Mouse (Mus musculus): ENCODE results near the gene Mylk. TPM values are rescaled to one million over a fixed set of nuclear protein-coding genes. Genes with fewer than 3 reads are reported as not detected.

Gene Mylk
- total and polyA plus RNA-seq, 3 experiments: 0.04 to 0.10 TPM; not detected in 1

- H3K9me3 ChIP-seq (replicated peaks; ENCODE audit: low read length): peaks cover 5% of the 10 kb centered on the region
- H3K27me3 ChIP-seq (replicated peaks): peaks cover 79% of the 10 kb centered on the region
- H3K4me1 ChIP-seq (ENCODE audit: control insufficient read depth in 1 of 2, insufficient read depth in 2 of 2): peaks cover 0 to 3% of the 10 kb centered on the region in 2 experiments; a peak in 1 of 4 replicates
- H3K36me3 ChIP-seq (replicated peaks in 1 of 2; ENCODE audit: control insufficient read depth in 1 of 2, insufficient read depth in 1 of 2, low read length in 1 of 2): no peaks in the 10 kb centered on the region
- no peak overlapping the region for H3K27ac ChIP-seq (ENCODE audit: insufficient read depth, low read depth)
- no peak overlapping the region for H3K4me2 ChIP-seq (ENCODE audit: insufficient read depth, low read depth, poor library complexity, severe bottlenecking)
- in situ Hi-C loops (cut with MboI; ENCODE audit: low pct_ligation_motif_present, low pct_unique_long_range_greater_than_20kb, low sequenced_read_pairs): no loop called here
- TF ChIP-seq NRF1 (IDR thresholded peaks at IDR 0.05; ENCODE audit: low read depth, low read length): no peak
- no peak for TF ChIP-seq ZMIZ1 (IDR thresholded peaks at IDR 0.05; ENCODE audit: low read depth, low read length)
- TF ChIP-seq ZKSCAN1 (IDR thresholded peaks at IDR 0.05; ENCODE audit: borderline replicate concordance, low read depth, low read length): no peak
- no peak for TF ChIP-seq POLR2A (IDR thresholded peaks at IDR 0.05; ENCODE audit: low read depth, low read length)
- TF ChIP-seq GABPA (IDR thresholded peaks at IDR 0.05; ENCODE audit: insufficient replicate concordance, low read depth, low read length): no peak
- no peak for TF ChIP-seq E2F4 (IDR thresholded peaks at IDR 0.05; ENCODE audit: insufficient replicate concordance, low read depth, low read length)
- no peak for TF ChIP-seq MXI1 (IDR thresholded peaks at IDR 0.05; ENCODE audit: low read depth, low read length)
- no peak for TF ChIP-seq UBTF (IDR thresholded peaks at IDR 0.05; ENCODE audit: low read depth, low read length)
- no peak for TF ChIP-seq MEF2A (IDR thresholded peaks at IDR 0.05; ENCODE audit: borderline replicate concordance, low read depth, low read length)
- no peak for TF ChIP-seq KAT2A (IDR thresholded peaks at IDR 0.05; ENCODE audit: insufficient replicate concordance, low read length)
- TF ChIP-seq NELFE (IDR thresholded peaks at IDR 0.05; ENCODE audit: low read depth, low read length): no peak
- no peak overlapping the region for H3K4me3 ChIP-seq (replicated peaks in 1 of 3; ENCODE audit: low read depth in 2 of 3, low read length in 2 of 3, poor library complexity in 1 of 3)
- no peaks in the 10 kb centered on the region for H3K79me2 ChIP-seq (replicated peaks; ENCODE audit: control insufficient read depth, extremely low read depth, insufficient read depth, poor library complexity, severe bottlenecking)
- H3K9ac ChIP-seq (ENCODE audit: insufficient read depth, low read depth): no peak overlapping the region
- DNase-seq (ENCODE audit: extremely low read depth): no peak
- dilution Hi-C loops (cut with MboI; ENCODE audit: extremely low pct_ligation_motif_present, extremely low pct_unique_long_range_greater_than_20kb, low sequenced_read_pairs): no loop called here
Measured at GRCm38 (mm10) chr16:34952798-34953197, 207.8 kb downstream of the Mylk start.

- no peaks in the 10 kb centered on the region for H3K36me3 ChIP-seq (replicated peaks in 1 of 2; ENCODE audit: control insufficient read depth in 1 of 2, insufficient read depth in 1 of 2, low read length in 1 of 2)
- no peaks in the 10 kb centered on the region for H3K79me2 ChIP-seq (replicated peaks; ENCODE audit: control insufficient read depth, extremely low read depth, insufficient read depth, poor library complexity, severe bottlenecking)
- TF ChIP-seq EP300 (IDR thresholded peaks at IDR 0.05; ENCODE audit: low read length) (no peak), JUND (conservative IDR thresholded peaks at IDR 0.05; ENCODE audit: low read depth, low read length) (no peak), TBP (conservative IDR thresholded peaks at IDR 0.05; ENCODE audit: low read depth, low read length) (no peak), HCFC1 (IDR thresholded peaks at IDR 0.05; ENCODE audit: low read depth, low read length) (no peak), POLR2A (IDR thresholded peaks at IDR 0.05; ENCODE audit: low read depth, low read length) (no peak), CTCF (conservative IDR thresholded peaks at IDR 0.05 in 1 of 2, IDR thresholded peaks at IDR 0.05 in 1 of 2; ENCODE audit: low read depth in 2 of 2, low read length in 2 of 2) (no peak), SMC3 (IDR thresholded peaks at IDR 0.05; ENCODE audit: low read depth, low read length) (no peak), MEF2A (IDR thresholded peaks at IDR 0.05; ENCODE audit: borderline replicate concordance, low read depth, low read length) (no peak), JUN (IDR thresholded peaks at IDR 0.05; ENCODE audit: insufficient read depth, low read depth, low read length) (no peak), E2F4 (IDR thresholded peaks at IDR 0.05; ENCODE audit: insufficient replicate concordance, low read depth, low read length) (no peak), MAFK (IDR thresholded peaks at IDR 0.05; ENCODE audit: insufficient replicate concordance, low read length) (no peak), TCF12 (IDR thresholded peaks at IDR 0.05; ENCODE audit: low read depth, low read length) (no peak), RAD21 (IDR thresholded peaks at IDR 0.05; ENCODE audit: low read depth, low read length) (no peak)
- dilution Hi-C loops (cut with MboI; ENCODE audit: extremely low pct_ligation_motif_present, extremely low pct_unique_long_range_greater_than_20kb, low sequenced_read_pairs): no loop called here
- peaks cover 80% of the 10 kb centered on the region for H3K27me3 ChIP-seq (replicated peaks)
- H3K27ac ChIP-seq (ENCODE audit: insufficient read depth, low read depth): no peak overlapping the region
- DNase-seq (ENCODE audit: extremely low read depth): no peak
- H3K9ac ChIP-seq (ENCODE audit: insufficient read depth, low read depth): no peak overlapping the region
- peaks cover 0 to 3% of the 10 kb centered on the region in 2 experiments; a peak in 1 of 4 replicates for H3K4me1 ChIP-seq (ENCODE audit: control insufficient read depth in 1 of 2, insufficient read depth in 2 of 2)
- H3K9me3 ChIP-seq (replicated peaks; ENCODE audit: low read length): peaks cover 5% of the 10 kb centered on the region
- in situ Hi-C loops (cut with MboI; ENCODE audit: low pct_ligation_motif_present, low pct_unique_long_range_greater_than_20kb, low sequenced_read_pairs): no loop called here
- no peak overlapping the region for H3K4me2 ChIP-seq (ENCODE audit: insufficient read depth, low read depth, poor library complexity, severe bottlenecking)
- H3K4me3 ChIP-seq (replicated peaks in 1 of 3; ENCODE audit: low read depth in 2 of 3, low read length in 2 of 3, poor library complexity in 1 of 3): no peak overlapping the region
Measured at GRCm38 (mm10) chr16:34953501-34953900, 208.5 kb downstream of the Mylk start.

Measured in CH12.LX (cell line).